Mouse (Mus musculus) kidney, adult 2 months (tissue): ENCODE data around the gene Rsrp1. TPM values are rescaled to one million over a fixed set of nuclear protein-coding genes. Genes with fewer than 3 reads are reported as not detected.

ENCODE experiments used
- DNase-seq: peaks from one replicate; pipeline ENCODE4 v3.0.0; 2021
- H3K27ac ChIP-seq: fragments of 200-500 bp; 2 replicates; pipeline ENCODE4 v1.5.1; 2012; ENCODE audit warnings: low read depth, low read length, control low read depth, inconsistent platforms; ENCODE audit not compliant: insufficient read depth
- H3K27me3 ChIP-seq: fragments of 200-500 bp; replicated peaks from 2 replicates; pipeline ENCODE4 v1.6.1; 2012; ENCODE audit warnings: mild to moderate bottlenecking, moderate library complexity, low read length, inconsistent platforms; ENCODE audit not compliant: control insufficient read depth, insufficient read depth
- H3K36me3 ChIP-seq: fragments of 200-500 bp; 2 replicates; pipeline ENCODE4 v1.6.1; 2012; ENCODE audit warnings: mild to moderate bottlenecking, moderate library complexity, low read length, inconsistent platforms; ENCODE audit not compliant: control insufficient read depth, insufficient read depth
- H3K4me1 ChIP-seq: fragments of 200-500 bp; 2 replicates; pipeline ENCODE4 v1.6.1; 2011; ENCODE audit warnings: low read length; ENCODE audit not compliant: control insufficient read depth, insufficient read depth
- H3K4me3 ChIP-seq: fragments of 200-500 bp; 2 replicates; pipeline ENCODE4 v1.5.1; 2011; ENCODE audit warnings: mild to moderate bottlenecking, low read depth, low read length, control low read depth; ENCODE audit not compliant: insufficient read depth
- CTCF ChIP-seq: fragments of 200-500 bp; conservative IDR thresholded peaks from 2 replicates; pipeline ENCODE4 v1.5.1; 2011; ENCODE audit warnings: low read depth, mild to moderate bottlenecking, control low read depth, low read length, moderate library complexity, mixed read lengths; ENCODE audit not compliant: insufficient read depth, insufficient read length
- POLR2A ChIP-seq: fragments of 200-500 bp; IDR thresholded peaks from one replicate; pipeline ENCODE4 v1.6.1; 2011; ENCODE audit warnings: low read depth, low read length, control low read depth
- WGBS: fragments of 180-500 bp; shearing (Covaris S2); methylation state at CpG from one replicate; pipeline ENCODE4 v1.1.7; 2018; 5-methylcytosine and 5-hydroxymethylcytosine counted together
- polyA plus RNA-seq: library from polyadenylated mRNA; depleted of rRNA; stranded (reverse); fragments of >200 nt; gene quantifications from 2 replicates; pipeline ENCODE4 v1.2.3, GENCODE M21; 2012

Gene Rsrp1
- polyA plus RNA-seq, 1 experiment: 172 TPM

- H3K4me3 ChIP-seq: no peak overlapping the region
- peaks cover 7% of the 10 kb centered on the region; the same call in 1 of the 2 replicates for H3K4me1 ChIP-seq
- no peak for TF ChIP-seq CTCF
- no peak for TF ChIP-seq POLR2A
- H3K36me3 ChIP-seq: peaks cover 16% of the 10 kb centered on the region
- H3K27ac ChIP-seq: no peak overlapping the region
- DNase-seq: no peak
- no peaks in the 10 kb centered on the region for H3K27me3 ChIP-seq
- 64% methylated on average over 4 of the region's 4 CpGs for WGBS
Observed at GRCm38 (mm10) chr4:134929536-134929935, 6.1 kb downstream of the Rsrp1 start.

GRCm38 (mm10) chr4:134930190-134930589 is 6.8 kb downstream of the Rsrp1 start:
- DNase-seq: no peak
- Histone ChIP-seq H3K4me1 (peaks cover 5% of the 10 kb centered on the region; the same call in 1 of the 2 replicates), H3K4me3 (peak overlapping the region; percentile 42), H3K27me3 (no peaks in the 10 kb centered on the region), H3K36me3 (peaks cover 16% of the 10 kb centered on the region), H3K27ac (peak overlapping the region; percentile 36; the same call in 1 of the 2 replicates)
- TF ChIP-seq POLR2A (no peak), CTCF (no peak)
- WGBS: 22% methylated on average over 9 of the region's 9 CpGs

GRCm38 (mm10) chr4:134930684-134931481 is 7.5 kb downstream of the Rsrp1 start, which contains the start of gene Syf2:
TSS of gene Syf2 (plus strand) at chr4:134930898.
- H3K27me3 ChIP-seq: no peaks in the 10 kb centered on the region
- peaks cover 9% of the 10 kb centered on the region; the same call in 1 of the 2 replicates for H3K36me3 ChIP-seq
- peaks cover 3% of the 10 kb centered on the region; the same call in 1 of the 2 replicates for H3K4me1 ChIP-seq
- peak within 1 kb of the TSS; percentile 94 for H3K4me3 ChIP-seq
- DNase-seq: peak; percentile 98
- H3K27ac ChIP-seq: peak within 1 kb of the TSS; percentile 78
- WGBS: under 1% methylated on average over 68 of the region's 68 CpGs
- TF ChIP-seq CTCF (no peak), POLR2A (no peak)

GRCm38 (mm10) chr4:134937240-134938176 is 14.1 kb downstream of the Rsrp1 start:
- H3K27me3 ChIP-seq: no peaks in the 10 kb centered on the region
- no peaks in the 10 kb centered on the region; the same call in 1 of the 2 replicates for H3K36me3 ChIP-seq
- TF ChIP-seq CTCF (no peak), POLR2A (no peak)
- H3K27ac ChIP-seq: no peak overlapping the region
- DNase-seq: peak; percentile 58
- WGBS: 42% methylated on average over 17 of the region's 17 CpGs
- no peaks in the 10 kb centered on the region for H3K4me1 ChIP-seq
- H3K4me3 ChIP-seq: no peak overlapping the region

GRCm38 (mm10) chr4:134939900-134940299 is 16.5 kb downstream of the Rsrp1 start:
- Histone ChIP-seq H3K27ac (no peak overlapping the region), H3K4me1 (no peaks in the 10 kb centered on the region), H3K4me3 (no peak overlapping the region), H3K36me3 (no peaks in the 10 kb centered on the region; the same call in 1 of the 2 replicates), H3K27me3 (no peaks in the 10 kb centered on the region)
- DNase-seq: no peak
- 28% methylated on average over 9 of the region's 9 CpGs for WGBS
- TF ChIP-seq CTCF (no peak), POLR2A (no peak)

- H3K27ac ChIP-seq: no peak overlapping the region
- WGBS: 40% methylated on average over 27 of the region's 27 CpGs
- no peaks in the 10 kb centered on the region for H3K27me3 ChIP-seq
- no peak for DNase-seq
- no peaks in the 10 kb centered on the region for H3K4me1 ChIP-seq
- H3K4me3 ChIP-seq: no peak overlapping the region
- no peak for TF ChIP-seq POLR2A
- no peak for TF ChIP-seq CTCF
- no peaks in the 10 kb centered on the region for H3K36me3 ChIP-seq
Observed at GRCm38 (mm10) chr4:134943758-134944538, 20.6 kb downstream of the Rsrp1 start.
